Mouse (Mus musculus) heart, adult 2 months (tissue): ENCODE measurements at regions not wholly inside any gene's neighbourhood (a gene's known extent, or its start where the extent isn't known, plus 50 kb on each side); places are given as distances from the start of the nearest gene placed in this dataset.

Experiments
- DNase-seq, 2 experiments: peaks; one replicate each; pipeline ENCODE4 v3.0.0; 2021
- H3K27ac ChIP-seq: fragments of 200-600 bp; 2 replicates; pipeline ENCODE4 v1.8.1; 2022
- H3K27me3 ChIP-seq: fragments of 200-500 bp; 2 replicates; pipeline ENCODE4 v1.6.1; 2012; ENCODE audit warnings: mild to moderate bottlenecking, low read length, inconsistent platforms, mixed read lengths; ENCODE audit not compliant: control insufficient read depth, insufficient read depth
- H3K36me3 ChIP-seq: fragments of 200-500 bp; 2 replicates; pipeline ENCODE4 v1.6.1; 2012; ENCODE audit warnings: low read length, inconsistent platforms; ENCODE audit not compliant: control insufficient read depth, insufficient read depth
- H3K4me1 ChIP-seq: fragments of 200-500 bp; 2 replicates; pipeline ENCODE4 v1.6.1; 2011; ENCODE audit warnings: low read length; ENCODE audit not compliant: control insufficient read depth, insufficient read depth
- H3K4me3 ChIP-seq: fragments of 200-600 bp; 2 replicates; pipeline ENCODE4 v1.8.1; 2022
- H3K79me2 ChIP-seq: fragments of 200-500 bp; replicated peaks from 2 replicates; pipeline ENCODE4 v1.6.1; 2012; ENCODE audit warnings: mild to moderate bottlenecking, inconsistent platforms, low read length, moderate library complexity, mixed read lengths; ENCODE audit not compliant: control insufficient read depth, insufficient read depth
- H3K9ac ChIP-seq: fragments of 200-500 bp; 2 replicates; pipeline ENCODE4 v1.6.1; 2012; ENCODE audit warnings: low read depth, mild to moderate bottlenecking, control low read depth, inconsistent platforms, low read length, mixed read lengths
- CTCF ChIP-seq: fragments of 200-600 bp; IDR thresholded peaks from 2 replicates; pipeline ENCODE4 v1.8.1; 2022; ENCODE audit warnings: antibody characterized with exemption, mild to moderate bottlenecking, moderate library complexity
- EP300 ChIP-seq: fragments of 200-500 bp; IDR thresholded peaks from 2 replicates; pipeline ENCODE4 v1.6.1; 2011; ENCODE audit warnings: low read depth, low read length, control low read depth; ENCODE audit not compliant: insufficient read depth
- POLR2A ChIP-seq: fragments of 200-500 bp; IDR thresholded peaks from 2 replicates; pipeline ENCODE4 v1.6.1; 2011; ENCODE audit warnings: mild to moderate bottlenecking, low read depth, low read length, control low read depth; ENCODE audit not compliant: insufficient read depth
- WGBS: fragments of 180-500 bp; shearing (Covaris S2); methylation state at CpG from one replicate; pipeline ENCODE4 v1.1.7; 2018; 5-methylcytosine and 5-hydroxymethylcytosine counted together
- intact Hi-C: fragments of 180-260 bp; cut with DNase I; formaldehyde crosslinking; loops from one replicate; pipeline ENCODE4 v1.15.1; 2025

- Histone ChIP-seq H3K27me3 (no peaks in the 10 kb centered on the region), H3K79me2 (no peaks in the 10 kb centered on the region), H3K9ac (no peak overlapping the region), H3K27ac (no peak overlapping the region), H3K4me3 (no peak overlapping the region), H3K4me1 (no peaks in the 10 kb centered on the region), H3K36me3 (no peaks in the 10 kb centered on the region)
- no peak for TF ChIP-seq EP300
- intact Hi-C loops = no loop called here
- DNase-seq = no peak
- 95% methylated on average over 4 of the region's 4 CpGs for WGBS
Observed at GRCm38 (mm10) chr1:77261678-77262077, 253.2 kb downstream of the Epha4 start.

DNA sequence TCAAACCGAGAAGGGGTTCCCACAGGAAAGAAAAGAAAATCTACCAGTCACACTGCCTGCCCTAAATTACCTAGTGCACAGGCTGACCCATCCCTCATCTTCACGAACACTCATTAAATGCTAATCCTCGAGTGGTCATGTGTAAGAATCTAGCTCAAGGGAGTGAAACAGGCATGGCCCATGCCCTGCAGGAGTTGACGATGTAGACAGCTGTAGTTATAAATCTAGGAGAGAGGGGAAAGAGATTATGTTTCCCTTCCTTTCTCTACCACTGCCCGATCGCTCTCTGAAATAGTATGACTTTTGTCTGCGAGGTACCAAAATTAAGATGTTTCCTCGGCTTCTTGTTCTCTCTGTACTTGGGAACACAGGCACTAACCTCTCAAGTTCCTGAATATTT lies 249.2 kb downstream of the Epha4 start:
- no peaks in the 10 kb centered on the region for H3K79me2 ChIP-seq
- WGBS = 87% methylated on average over 8 of the region's 8 CpGs

GRCm38 (mm10) chr1:77267311-77268003 lies 247.4 kb downstream of the Epha4 start:
- Histone ChIP-seq H3K4me1 (no peaks in the 10 kb centered on the region), H3K27ac (no peak overlapping the region), H3K36me3 (no peaks in the 10 kb centered on the region), H3K4me3 (no peak overlapping the region), H3K9ac (no peak overlapping the region), H3K27me3 (no peaks in the 10 kb centered on the region), H3K79me2 (no peaks in the 10 kb centered on the region)
- no peak for DNase-seq
- 80% methylated on average over 4 of the region's 4 CpGs for WGBS
- intact Hi-C loops = no loop called here
- no peak for TF ChIP-seq EP300
- no peak for TF ChIP-seq POLR2A
- no peak for TF ChIP-seq CTCF

More for the DNA sequence above, 249.2 kb downstream of the Epha4 start:
- TF ChIP-seq POLR2A (no peak), EP300 (no peak), CTCF (no peak)
- Histone ChIP-seq H3K9ac (no peak overlapping the region), H3K27me3 (no peaks in the 10 kb centered on the region), H3K4me1 (no peaks in the 10 kb centered on the region), H3K4me3 (no peak overlapping the region), H3K27ac (no peak overlapping the region), H3K36me3 (no peaks in the 10 kb centered on the region)
- no peak for DNase-seq
- intact Hi-C loops = no loop called here

GRCm38 (mm10) chr1:77275297-77275696 lies 239.6 kb downstream of the Epha4 start:
- intact Hi-C loops = no loop called here
- H3K27ac ChIP-seq = no peak overlapping the region
- H3K9ac ChIP-seq = no peak overlapping the region
- no peak for DNase-seq
- 78% methylated on average over 9 of the region's 9 CpGs for WGBS
- H3K36me3 ChIP-seq = no peaks in the 10 kb centered on the region
- H3K27me3 ChIP-seq = no peaks in the 10 kb centered on the region
- no peak overlapping the region for H3K4me3 ChIP-seq
- TF ChIP-seq POLR2A = no peak
- no peak for TF ChIP-seq EP300
- TF ChIP-seq CTCF = no peak
- H3K79me2 ChIP-seq = no peaks in the 10 kb centered on the region
- no peaks in the 10 kb centered on the region for H3K4me1 ChIP-seq

DNA sequence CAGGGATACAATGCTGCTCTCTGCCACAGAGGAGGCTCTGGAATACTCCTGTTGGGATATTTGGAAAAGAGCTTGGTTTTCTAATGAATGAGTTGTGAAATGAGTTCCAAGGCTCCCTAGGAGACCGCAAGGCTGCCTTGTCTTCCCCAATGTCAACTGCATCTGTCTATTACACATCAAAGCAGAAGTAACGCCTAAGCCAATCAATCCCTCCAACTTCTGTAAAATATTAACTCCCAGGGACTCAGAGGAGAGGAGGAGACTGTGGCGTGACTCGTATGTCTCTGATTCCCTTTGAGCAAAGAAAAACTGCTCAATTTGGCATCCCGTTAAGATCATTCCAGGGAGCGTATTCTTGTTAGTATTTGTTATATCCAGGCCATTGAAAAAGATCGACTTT lies 235.3 kb downstream of the Epha4 start:
- WGBS = 84% methylated on average over 7 of the region's 7 CpGs

GRCm38 (mm10) chr1:77280373-77281038 lies 234.4 kb downstream of the Epha4 start:
- H3K4me1 ChIP-seq = no peaks in the 10 kb centered on the region
- H3K4me3 ChIP-seq = no peak overlapping the region
- H3K79me2 ChIP-seq = no peaks in the 10 kb centered on the region
- H3K9ac ChIP-seq = no peak overlapping the region
- no peaks in the 10 kb centered on the region for H3K27me3 ChIP-seq
- H3K36me3 ChIP-seq = no peaks in the 10 kb centered on the region
- peak in 1 of 2 experiments; percentile 15 for DNase-seq
- H3K27ac ChIP-seq = no peak overlapping the region
- TF ChIP-seq EP300 (no peak), CTCF (no peak), POLR2A (no peak)
- intact Hi-C loops = no loop called here
- WGBS = 70% methylated on average over 11 of the region's 11 CpGs

More for the DNA sequence above, 235.3 kb downstream of the Epha4 start:
- Histone ChIP-seq H3K9ac (no peak overlapping the region), H3K27ac (no peak overlapping the region), H3K4me3 (no peak overlapping the region), H3K4me1 (no peaks in the 10 kb centered on the region), H3K27me3 (no peaks in the 10 kb centered on the region), H3K36me3 (no peaks in the 10 kb centered on the region), H3K79me2 (no peaks in the 10 kb centered on the region)
- intact Hi-C loops = no loop called here
- no peak for TF ChIP-seq CTCF
- TF ChIP-seq POLR2A = no peak
- TF ChIP-seq EP300 = no peak
- no peak for DNase-seq
